Mouse (Mus musculus) intestine, embryonic 14.5 days (tissue): ENCODE measurements around the gene Ociad2. TPM values are rescaled to one million over a fixed set of nuclear protein-coding genes. Genes with fewer than 3 reads are reported as not detected.
A peak's percentile ranks its signal among the peaks of the same experiment; 100 is the strongest.

Source experiments
- ATAC-seq: fragments of 200-750 bp; cut with Nextera tagmentation; replicated peaks from 2 replicates; pipeline ENCODE4 v1.8.0; 2017; ENCODE audit warnings: low read depth, moderate number of reproducible peaks, moderate TSS enrichment, moderate library complexity; ENCODE audit not compliant: low FRiP score, low TSS enrichment
- DNase-seq: peaks from one replicate; pipeline ENCODE4 v3.0.0-alpha.2; 2018; ENCODE audit warnings: low spot score
- H3K27ac ChIP-seq: fragments of 300-500 bp; sonication (generic); 2 replicates; pipeline ENCODE4 v1.5.1; 2014; ENCODE audit warnings: low read depth, mild to moderate bottlenecking, control low read depth
- H3K27me3 ChIP-seq: fragments of 300-500 bp; sonication (generic); replicated peaks from 2 replicates; pipeline ENCODE4 v1.6.1; 2014; ENCODE audit warnings: low read length, control low read depth; ENCODE audit not compliant: control insufficient read depth, insufficient read depth
- H3K36me3 ChIP-seq: fragments of 300-500 bp; sonication (generic); 2 replicates; pipeline ENCODE4 v1.6.1; 2014; ENCODE audit warnings: low read length, control low read depth; ENCODE audit not compliant: control insufficient read depth, insufficient read depth
- H3K4me1 ChIP-seq: fragments of 300-500 bp; sonication (generic); replicated peaks from 2 replicates; pipeline ENCODE4 v1.6.1; 2014; ENCODE audit warnings: low read length, control low read depth, mixed read lengths; ENCODE audit not compliant: control insufficient read depth, insufficient read depth
- H3K4me2 ChIP-seq: fragments of 300-500 bp; sonication (generic); 2 replicates; pipeline ENCODE4 v1.6.1; 2014; ENCODE audit warnings: low read length
- H3K4me3 ChIP-seq: fragments of 300-500 bp; sonication (generic); 2 replicates; pipeline ENCODE4 v1.5.1; 2014; ENCODE audit warnings: low read depth, low read length, control low read depth, mixed read lengths
- H3K9ac ChIP-seq: fragments of 300-500 bp; sonication (generic); 2 replicates; pipeline ENCODE4 v1.6.1; 2014; ENCODE audit warnings: mild to moderate bottlenecking, low read length
- H3K9me3 ChIP-seq: fragments of 300-500 bp; sonication (generic); 2 replicates; pipeline ENCODE4 v1.6.1; 2016; ENCODE audit warnings: low read length, control low read depth; ENCODE audit not compliant: control insufficient read depth
- WGBS: fragments of 180-500 bp; shearing (Covaris S2); extraction: QIAGEN DNeasy Blood & Tissue Kit; methylation state at CpG from one replicate; pipeline ENCODE4 v1.1.7; 2014; 5-methylcytosine and 5-hydroxymethylcytosine counted together
- polyA plus RNA-seq: library from polyadenylated mRNA; unstranded; fragments of >200 nt; fragmentation: Nextera tagmentation; extraction: Ambion mirVana; gene quantifications from 2 replicates; pipeline ENCODE4 v1.2.1, GENCODE M21; 2014

Gene Ociad2
- 117 and 131 TPM in 2 replicates for polyA plus RNA-seq

- no peak for DNase-seq
- Histone ChIP-seq H3K4me1 (no peaks in the 10 kb centered on the region), H3K4me2 (no peak within 1 kb of the TSS), H3K9ac (no peak within 1 kb of the TSS), H3K27ac (no peak within 1 kb of the TSS), H3K36me3 (no peaks in the 10 kb centered on the region), H3K4me3 (no peak within 1 kb of the TSS), H3K27me3 (no peaks in the 10 kb centered on the region), H3K9me3 (no peaks in the 10 kb centered on the region)
- WGBS = 77% methylated on average over 8 of the region's 8 CpGs
- no peak for ATAC-seq
These were observed at the start of gene Ociad2 for GRCm38 (mm10) chr5:73340723-73341235. Gene Ociad2, minus strand, starts transcription at chr5:73341028.

GRCm38 (mm10) chr5:73383647-73383970, 42.8 kb upstream of the Ociad2 start:
- Histone ChIP-seq H3K9ac (no peak overlapping the region), H3K27ac (no peak overlapping the region), H3K27me3 (no peaks in the 10 kb centered on the region), H3K36me3 (no peaks in the 10 kb centered on the region), H3K4me3 (no peak overlapping the region), H3K4me1 (no peaks in the 10 kb centered on the region), H3K9me3 (no peaks in the 10 kb centered on the region), H3K4me2 (no peak overlapping the region)
- WGBS = 67% methylated on average over 4 of the region's 4 CpGs
- DNase-seq = no peak
- no peak for ATAC-seq

GRCm38 (mm10) chr5:73382737-73383646, 42.2 kb upstream of the Ociad2 start:
- H3K9me3 ChIP-seq = no peaks in the 10 kb centered on the region
- no peaks in the 10 kb centered on the region for H3K27me3 ChIP-seq
- no peak overlapping the region for H3K27ac ChIP-seq
- H3K4me2 ChIP-seq = no peak overlapping the region
- WGBS = 29% methylated on average over 3 of the region's 3 CpGs
- DNase-seq (peak; percentile 79), ATAC-seq (no peak; the same call in 1 of the 2 replicates)
- H3K4me1 ChIP-seq = no peaks in the 10 kb centered on the region
- H3K9ac ChIP-seq = no peak overlapping the region
- no peak overlapping the region for H3K4me3 ChIP-seq
- H3K36me3 ChIP-seq = no peaks in the 10 kb centered on the region

- 79% methylated on average over 9 of the region's 9 CpGs for WGBS
- no peak overlapping the region for H3K4me2 ChIP-seq
- H3K4me3 ChIP-seq = no peak overlapping the region
- no peaks in the 10 kb centered on the region for H3K27me3 ChIP-seq
- ATAC-seq (no peak), DNase-seq (no peak)
- no peak overlapping the region for H3K27ac ChIP-seq
- no peaks in the 10 kb centered on the region for H3K36me3 ChIP-seq
- no peak overlapping the region for H3K9ac ChIP-seq
- no peaks in the 10 kb centered on the region for H3K9me3 ChIP-seq
- no peaks in the 10 kb centered on the region for H3K4me1 ChIP-seq
These were observed 41.2 kb upstream of the Ociad2 start for GRCm38 (mm10) chr5:73381976-73382540.

GRCm38 (mm10) chr5:73381510-73381909, 40.7 kb upstream of the Ociad2 start:
- Histone ChIP-seq H3K27ac (no peak overlapping the region), H3K4me3 (no peak overlapping the region), H3K36me3 (no peaks in the 10 kb centered on the region), H3K9ac (no peak overlapping the region), H3K9me3 (no peaks in the 10 kb centered on the region), H3K4me2 (no peak overlapping the region), H3K4me1 (no peaks in the 10 kb centered on the region), H3K27me3 (no peaks in the 10 kb centered on the region)
- WGBS = 82% methylated on average over 7 of the region's 7 CpGs
- no peak for ATAC-seq
- no peak for DNase-seq

- Histone ChIP-seq H3K4me2 (no peak overlapping the region), H3K9me3 (no peaks in the 10 kb centered on the region), H3K27me3 (no peaks in the 10 kb centered on the region), H3K4me1 (no peaks in the 10 kb centered on the region), H3K4me3 (no peak overlapping the region), H3K36me3 (no peaks in the 10 kb centered on the region), H3K27ac (no peak overlapping the region), H3K9ac (no peak overlapping the region)
- 47% methylated on average over 8 of the region's 8 CpGs for WGBS
- DNase-seq (no peak), ATAC-seq (no peak)
These were observed 40.0 kb upstream of the Ociad2 start for GRCm38 (mm10) chr5:73380829-73381228.

- Histone ChIP-seq H3K9ac (no peak overlapping the region), H3K4me1 (no peaks in the 10 kb centered on the region), H3K4me2 (no peak overlapping the region), H3K9me3 (no peaks in the 10 kb centered on the region), H3K36me3 (no peaks in the 10 kb centered on the region), H3K27me3 (no peaks in the 10 kb centered on the region), H3K27ac (no peak overlapping the region), H3K4me3 (no peak overlapping the region)
- DNase-seq (peak; percentile 96), ATAC-seq (peak; percentile 86)
- 22% methylated on average over 3 of the region's 3 CpGs for WGBS
These were observed 39.1 kb upstream of the Ociad2 start for GRCm38 (mm10) chr5:73379908-73380307.

GRCm38 (mm10) chr5:73376491-73376890, 35.7 kb upstream of the Ociad2 start:
- ATAC-seq (no peak), DNase-seq (no peak)
- Histone ChIP-seq H3K27me3 (no peaks in the 10 kb centered on the region), H3K27ac (no peak overlapping the region), H3K4me2 (no peak overlapping the region), H3K36me3 (no peaks in the 10 kb centered on the region), H3K4me3 (no peak overlapping the region), H3K9me3 (no peaks in the 10 kb centered on the region), H3K4me1 (no peaks in the 10 kb centered on the region), H3K9ac (no peak overlapping the region)
- WGBS = 87% methylated on average over 7 of the region's 7 CpGs
